Mouse (Mus musculus) forebrain, embryonic 12.5 days (tissue): ENCODE measurements around the gene Map3k12. TPM values are rescaled to one million over a fixed set of nuclear protein-coding genes. Genes with fewer than 3 reads are reported as not detected.
A peak's percentile ranks its signal among the peaks of the same experiment; 100 is the strongest.

Source experiments
- ATAC-seq: fragments of 200-750 bp; cut with Nextera tagmentation; 2 replicates; pipeline ENCODE4 v1.8.0; 2017; ENCODE audit warnings: moderate TSS enrichment; ENCODE audit not compliant: low FRiP score
- H3K27ac ChIP-seq: fragments of 300-500 bp; sonication (generic); 2 replicates; pipeline ENCODE4 v1.5.1; 2016; ENCODE audit warnings: mild to moderate bottlenecking
- H3K27me3 ChIP-seq: fragments of 300-500 bp; sonication (generic); 2 replicates; pipeline ENCODE4 v1.6.1; 2016; ENCODE audit warnings: mild to moderate bottlenecking
- H3K36me3 ChIP-seq: fragments of 300-500 bp; sonication (generic); replicated peaks from 2 replicates; pipeline ENCODE4 v1.6.1; 2016; ENCODE audit warnings: mild to moderate bottlenecking
- H3K4me1 ChIP-seq: fragments of 300-500 bp; sonication (generic); 2 replicates; pipeline ENCODE4 v1.6.1; 2016
- H3K4me2 ChIP-seq: fragments of 300-500 bp; sonication (generic); 2 replicates; pipeline ENCODE4 v1.6.1; 2016; ENCODE audit warnings: mild to moderate bottlenecking, moderate library complexity
- H3K4me3 ChIP-seq: fragments of 300-500 bp; sonication (generic); replicated peaks from 2 replicates; pipeline ENCODE4 v1.5.1; 2016; ENCODE audit warnings: mild to moderate bottlenecking
- H3K9ac ChIP-seq: fragments of 300-500 bp; sonication (generic); 2 replicates; pipeline ENCODE4 v1.6.1; 2016; ENCODE audit warnings: mild to moderate bottlenecking
- H3K9me3 ChIP-seq: fragments of 300-500 bp; sonication (generic); 2 replicates; pipeline ENCODE4 v1.6.1; 2016
- WGBS: fragments of 180-500 bp; shearing (Covaris S2); methylation state at CpG from one replicate; pipeline ENCODE4 v1.1.7; 2016; 5-methylcytosine and 5-hydroxymethylcytosine counted together
- polyA plus RNA-seq: library from polyadenylated mRNA; unstranded; fragments of >200 nt; fragmentation: Nextera tagmentation; extraction: Ambion mirVana; gene quantifications from 2 replicates; pipeline ENCODE4 v1.2.1, GENCODE M21; 2016

Gene Map3k12
- polyA plus RNA-seq, 1 experiment from 2014 or later = 40.1 TPM

- no peak overlapping the region for H3K9ac ChIP-seq
- H3K27ac ChIP-seq = no peak overlapping the region
- no peak overlapping the region for H3K4me2 ChIP-seq
- 77% methylated on average over 3 of the region's 3 CpGs for WGBS
- no peaks in the 10 kb centered on the region for H3K9me3 ChIP-seq
- no peaks in the 10 kb centered on the region for H3K27me3 ChIP-seq
- no peaks in the 10 kb centered on the region for H3K4me1 ChIP-seq
- ATAC-seq = no peak
- peaks cover 94% of the 10 kb centered on the region for H3K36me3 ChIP-seq
- no peak overlapping the region for H3K4me3 ChIP-seq
Observed at GRCm38 (mm10) chr15:102499370-102499769, 17.5 kb downstream of the Map3k12 start.

DNA sequence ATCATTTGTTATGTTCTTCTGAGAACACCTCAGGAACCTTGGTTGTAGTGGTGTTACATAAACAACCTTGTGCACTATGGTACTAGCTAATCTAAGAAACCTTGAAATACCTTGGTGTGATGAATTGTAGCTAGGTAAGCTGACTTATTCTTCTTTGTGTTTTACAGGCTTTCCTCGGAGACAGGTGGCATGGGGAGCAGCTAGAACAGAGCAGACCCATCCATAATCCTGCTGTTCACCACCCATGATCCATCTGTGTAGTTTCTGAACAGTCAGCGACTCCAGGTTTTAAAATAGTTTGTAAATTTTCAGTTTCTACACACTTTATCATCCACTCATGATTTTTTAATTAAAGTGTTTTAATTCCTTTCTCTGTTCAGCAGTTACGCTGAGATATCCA, 18.5 kb downstream of the Map3k12 start:
- 86% methylated on average over 3 of the region's 3 CpGs for WGBS
- Histone ChIP-seq H3K4me3 (no peak overlapping the region), H3K36me3 (peaks cover 93% of the 10 kb centered on the region), H3K27me3 (no peaks in the 10 kb centered on the region), H3K27ac (no peak overlapping the region), H3K9me3 (no peaks in the 10 kb centered on the region), H3K4me1 (no peaks in the 10 kb centered on the region), H3K9ac (no peak overlapping the region), H3K4me2 (no peak overlapping the region)
- no peak for ATAC-seq

- Histone ChIP-seq H3K4me2 (no peak overlapping the region), H3K9me3 (no peaks in the 10 kb centered on the region), H3K4me1 (no peaks in the 10 kb centered on the region), H3K4me3 (no peak overlapping the region), H3K9ac (no peak overlapping the region), H3K27ac (no peak overlapping the region), H3K27me3 (no peaks in the 10 kb centered on the region), H3K36me3 (peaks cover 88% of the 10 kb centered on the region)
- WGBS = 97% methylated on average over 1 of the region's 1 CpGs
- no peak for ATAC-seq
Observed at GRCm38 (mm10) chr15:102487664-102488063, 29.2 kb downstream of the Map3k12 start.

DNA sequence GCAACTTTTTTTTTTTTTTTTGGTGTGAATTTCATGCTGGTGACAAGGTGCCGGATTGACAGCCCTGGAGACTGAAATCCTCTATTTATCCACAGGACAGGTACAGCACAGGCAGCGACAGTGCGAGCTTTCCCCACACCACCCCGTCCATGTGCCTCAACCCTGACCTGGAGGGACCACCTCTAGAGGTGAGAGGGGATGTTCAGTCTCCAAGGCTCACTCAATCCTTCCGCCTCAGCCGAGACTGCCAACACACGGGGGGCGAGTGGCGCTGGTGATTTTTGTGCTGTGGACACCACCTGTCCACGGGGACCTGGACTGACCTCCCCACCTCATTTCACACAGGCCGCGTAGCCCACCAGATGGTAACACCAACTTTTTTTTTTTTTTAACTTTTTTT, 31.0 kb downstream of the Map3k12 start:
- H3K4me3 ChIP-seq = no peak overlapping the region
- H3K27me3 ChIP-seq = no peaks in the 10 kb centered on the region
- H3K4me1 ChIP-seq = no peaks in the 10 kb centered on the region
- no peak overlapping the region for H3K9ac ChIP-seq
- no peaks in the 10 kb centered on the region for H3K9me3 ChIP-seq
- no peak for ATAC-seq
- peaks cover 86% of the 10 kb centered on the region for H3K36me3 ChIP-seq
- no peak overlapping the region for H3K4me2 ChIP-seq
- 93% methylated on average over 12 of the region's 12 CpGs for WGBS
- H3K27ac ChIP-seq = no peak overlapping the region

DNA sequence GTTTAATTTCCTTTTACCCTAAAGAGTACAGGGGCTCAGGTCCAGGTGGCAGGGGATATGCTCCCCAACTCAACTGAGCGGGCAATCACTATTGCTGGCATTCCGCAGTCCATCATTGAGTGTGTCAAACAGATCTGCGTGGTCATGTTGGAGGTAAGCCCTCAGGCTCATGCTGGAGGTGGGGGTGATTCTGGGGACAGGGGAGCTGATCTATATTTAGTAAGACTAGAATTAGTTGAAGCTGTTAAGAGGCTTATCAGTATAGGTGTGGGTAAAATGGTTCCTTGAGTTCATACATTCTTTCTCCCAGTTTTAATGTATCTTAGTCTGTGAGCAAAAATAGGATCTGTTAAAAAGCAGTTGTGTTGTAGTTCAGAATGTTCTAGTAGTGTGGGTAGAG, 33.7 kb downstream of the Map3k12 start:
- peaks cover 84% of the 10 kb centered on the region for H3K36me3 ChIP-seq
- no peak overlapping the region for H3K27ac ChIP-seq
- WGBS = 98% methylated on average over 3 of the region's 3 CpGs
- no peak overlapping the region for H3K4me2 ChIP-seq
- no peak overlapping the region for H3K4me3 ChIP-seq
- no peaks in the 10 kb centered on the region for H3K9me3 ChIP-seq
- no peak overlapping the region for H3K9ac ChIP-seq
- no peaks in the 10 kb centered on the region for H3K4me1 ChIP-seq
- ATAC-seq = no peak
- no peaks in the 10 kb centered on the region for H3K27me3 ChIP-seq

DNA sequence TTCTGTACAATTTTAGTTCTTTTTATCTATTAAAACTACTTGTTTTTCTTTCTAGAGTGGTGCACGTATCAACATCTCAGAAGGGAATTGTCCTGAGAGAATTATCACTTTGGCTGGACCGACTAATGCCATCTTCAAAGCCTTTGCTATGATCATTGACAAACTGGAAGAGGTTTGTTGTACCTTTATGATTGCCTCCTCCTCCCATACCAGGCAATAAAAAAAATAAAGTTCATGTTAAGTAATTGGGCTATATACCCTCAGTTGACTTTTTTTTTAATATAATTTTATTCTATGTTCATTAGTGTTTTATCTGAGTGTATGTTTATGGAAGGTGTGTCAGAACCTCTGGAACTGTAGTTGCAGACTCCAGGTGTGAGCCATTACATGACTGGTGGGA, 42.3 kb downstream of the Map3k12 start:
- 98% methylated on average over 2 of the region's 2 CpGs for WGBS
- no peak for ATAC-seq
- Histone ChIP-seq H3K4me3 (no peak overlapping the region), H3K36me3 (peaks cover 54% of the 10 kb centered on the region), H3K4me1 (peaks cover 12% of the 10 kb centered on the region), H3K9ac (no peak overlapping the region), H3K4me2 (no peak overlapping the region), H3K9me3 (no peaks in the 10 kb centered on the region), H3K27ac (no peak overlapping the region), H3K27me3 (no peaks in the 10 kb centered on the region)

- Histone ChIP-seq H3K27ac (no peak overlapping the region), H3K27me3 (no peaks in the 10 kb centered on the region), H3K9me3 (no peaks in the 10 kb centered on the region), H3K4me2 (peak overlapping the region; percentile 19; the same call in 1 of the 2 replicates), H3K9ac (no peak overlapping the region), H3K4me3 (no peak overlapping the region), H3K36me3 (peaks cover 43% of the 10 kb centered on the region), H3K4me1 (peaks cover 12% of the 10 kb centered on the region)
- ATAC-seq = no peak
- WGBS = 79% methylated on average over 2 of the region's 2 CpGs
Observed at GRCm38 (mm10) chr15:102473246-102473645, 43.6 kb downstream of the Map3k12 start.

GRCm38 (mm10) chr15:102471727-102472126, 45.1 kb downstream of the Map3k12 start:
- no peak for ATAC-seq

GRCm38 (mm10) chr15:102471295-102471645, 45.6 kb downstream of the Map3k12 start:
- Histone ChIP-seq H3K36me3 (peaks cover 24% of the 10 kb centered on the region), H3K4me1 (peaks cover 12% of the 10 kb centered on the region), H3K4me2 (peak overlapping the region; percentile 65), H3K9me3 (no peaks in the 10 kb centered on the region), H3K4me3 (peak overlapping the region; percentile 88), H3K27ac (peak overlapping the region; percentile 98; the same call in 1 of the 2 replicates), H3K27me3 (no peaks in the 10 kb centered on the region), H3K9ac (peak overlapping the region; percentile 95)
- ATAC-seq = no peak
- under 1% methylated on average over 10 of the region's 10 CpGs for WGBS

More at GRCm38 (mm10) chr15:102471727-102472126, 45.1 kb downstream of the Map3k12 start:
- Histone ChIP-seq H3K36me3 (peaks cover 28% of the 10 kb centered on the region), H3K27ac (no peak overlapping the region), H3K4me2 (peak overlapping the region; percentile 65), H3K27me3 (no peaks in the 10 kb centered on the region), H3K9me3 (no peaks in the 10 kb centered on the region), H3K4me1 (peaks cover 12% of the 10 kb centered on the region), H3K4me3 (peak overlapping the region; percentile 88), H3K9ac (peak overlapping the region; percentile 95)

- Histone ChIP-seq H3K9ac (peak overlapping the region; percentile 95), H3K9me3 (no peaks in the 10 kb centered on the region), H3K4me2 (peak overlapping the region; percentile 65), H3K27me3 (no peaks in the 10 kb centered on the region), H3K4me3 (peak overlapping the region; percentile 88), H3K27ac (peak overlapping the region; percentile 98), H3K36me3 (peaks cover 19% of the 10 kb centered on the region), H3K4me1 (peaks cover 12% of the 10 kb centered on the region)
- peak; percentile 77 for ATAC-seq
- WGBS = under 1% methylated on average over 38 of the region's 67 CpGs
Observed at GRCm38 (mm10) chr15:102470605-102471294, 46.1 kb downstream of the Map3k12 start.

GRCm38 (mm10) chr15:102470183-102470604, 46.7 kb downstream of the Map3k12 start, which contains the start of gene Pcbp2:
TSS of gene Pcbp2 (plus strand) at chr15:102470539.
- peak; percentile 99 for ATAC-seq
- Histone ChIP-seq H3K36me3 (peaks cover 13% of the 10 kb centered on the region), H3K27me3 (no peaks in the 10 kb centered on the region)

DNA sequence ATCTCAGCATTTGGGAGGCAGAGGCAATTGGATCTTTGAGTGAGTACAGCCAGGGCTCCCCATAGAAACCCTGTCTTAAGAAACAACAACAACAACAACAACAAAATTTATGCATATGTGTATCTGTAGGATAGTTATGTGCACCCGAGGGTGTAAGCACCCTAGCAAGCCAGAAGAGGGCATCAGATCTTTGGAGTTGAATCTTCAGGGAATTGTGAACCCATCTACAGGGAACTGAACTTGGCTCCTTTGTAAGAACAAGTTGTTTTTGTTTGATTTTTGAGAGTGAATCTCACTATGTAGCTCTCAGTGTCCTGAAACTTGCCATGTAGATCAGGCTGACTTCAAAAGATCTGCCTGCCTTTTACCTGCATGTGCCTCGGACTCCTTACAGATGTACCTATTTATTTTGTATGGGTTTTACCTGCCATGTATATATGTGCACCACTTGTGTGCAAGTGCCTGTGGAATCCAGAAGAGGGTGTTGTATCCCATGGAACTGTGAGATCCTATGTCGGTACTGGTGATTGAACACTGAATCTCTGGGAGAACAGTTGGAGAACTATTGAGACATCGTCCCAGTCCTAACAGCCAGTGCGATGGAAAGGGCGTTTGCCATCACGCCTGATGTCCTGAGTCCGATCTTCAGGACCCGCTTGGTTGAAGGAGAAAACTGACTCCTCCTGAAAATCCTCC, 48.0 kb downstream of the Map3k12 start:
- 95% methylated on average over 9 of the region's 9 CpGs for WGBS
- no peak for ATAC-seq
- H3K9me3 ChIP-seq = no peaks in the 10 kb centered on the region

More at GRCm38 (mm10) chr15:102470183-102470604, 46.7 kb downstream of the Map3k12 start, which contains the start of gene Pcbp2:
- H3K9me3 ChIP-seq = no peaks in the 10 kb centered on the region
- peak within 1 kb of the TSS; percentile 88 for H3K4me3 ChIP-seq
- H3K4me2 ChIP-seq = peak within 1 kb of the TSS; percentile 65
- H3K9ac ChIP-seq = peak within 1 kb of the TSS; percentile 95
- peak within 1 kb of the TSS; percentile 98 for H3K27ac ChIP-seq
- peaks cover 12% of the 10 kb centered on the region for H3K4me1 ChIP-seq
- under 1% methylated on average over 31 of the region's 40 CpGs for WGBS

More for the DNA sequence above, 48.0 kb downstream of the Map3k12 start:
- no peaks in the 10 kb centered on the region for H3K27me3 ChIP-seq
- no peaks in the 10 kb centered on the region; the same call in 1 of the 2 replicates for H3K36me3 ChIP-seq
- H3K27ac ChIP-seq = no peak overlapping the region
- H3K4me3 ChIP-seq = no peak overlapping the region
- no peak overlapping the region for H3K4me2 ChIP-seq
- H3K9ac ChIP-seq = no peak overlapping the region
- peaks cover 12% of the 10 kb centered on the region for H3K4me1 ChIP-seq
